Mouse (Mus musculus) ovary, postnatal 14 days (tissue): ENCODE measurements around the gene Atp6v1d.

Experiments
- DNase-seq: peaks from one replicate; pipeline ENCODE4 v3.0.0; 2022; ENCODE audit warnings: low spot score

Atp6v1d gene

GRCm38 (mm10) chr12:78861496-78862253, at the start of gene Atp6v1d, which contains the start of gene Eif2s1:
Atp6v1d (minus strand) TSS chr12:78861638.
Eif2s1 (plus strand) TSS chr12:78861819.
- peak; percentile 96 for DNase-seq

GRCm38 (mm10) chr12:78910684-78911461, 49.4 kb upstream of the Atp6v1d start:
- DNase-seq: no peak

- no peak for DNase-seq
Measured at GRCm38 (mm10) chr12:78908081-78908605, 46.7 kb upstream of the Atp6v1d start.

GRCm38 (mm10) chr12:78906707-78907162, 45.3 kb upstream of the Atp6v1d start, which contains the start of gene Plek2:
Plek2 (minus strand) TSS chr12:78906964.
- peak; percentile 69 for DNase-seq

- no peak for DNase-seq
Measured at GRCm38 (mm10) chr12:78904499-78904898, 43.1 kb upstream of the Atp6v1d start.

- no peak for DNase-seq
Measured at GRCm38 (mm10) chr12:78903313-78903712, 41.9 kb upstream of the Atp6v1d start.

- no peak for DNase-seq
Measured at GRCm38 (mm10) chr12:78901467-78901866, 40.0 kb upstream of the Atp6v1d start.

- no peak for DNase-seq
Measured at GRCm38 (mm10) chr12:78897861-78898260, 36.4 kb upstream of the Atp6v1d start.

GRCm38 (mm10) chr12:78891149-78891548, 29.7 kb upstream of the Atp6v1d start:
- no peak for DNase-seq

GRCm38 (mm10) chr12:78890062-78890461, 28.6 kb upstream of the Atp6v1d start:
- no peak for DNase-seq

- DNase-seq: no peak
Measured at GRCm38 (mm10) chr12:78874581-78874980, 13.1 kb upstream of the Atp6v1d start.

GRCm38 (mm10) chr12:78868115-78868514, 6.7 kb upstream of the Atp6v1d start:
- DNase-seq: no peak

- DNase-seq: no peak
Measured at GRCm38 (mm10) chr12:78865434-78865833, 4.0 kb upstream of the Atp6v1d start.

GRCm38 (mm10) chr12:78862254-78862730, 854 bp upstream of the Atp6v1d start:
- DNase-seq: no peak

- DNase-seq: no peak
Measured at GRCm38 (mm10) chr12:78860921-78861495, 430 bp downstream of the Atp6v1d start.

- DNase-seq: no peak
Measured at GRCm38 (mm10) chr12:78848246-78848645, 13.2 kb downstream of the Atp6v1d start.

- no peak for DNase-seq
Measured at GRCm38 (mm10) chr12:78842429-78842828, 19.0 kb downstream of the Atp6v1d start.

- DNase-seq: no peak
Measured at GRCm38 (mm10) chr12:78839906-78840305, 21.5 kb downstream of the Atp6v1d start.

- DNase-seq: no peak
Measured at GRCm38 (mm10) chr12:78834496-78834895, 26.9 kb downstream of the Atp6v1d start.

GRCm38 (mm10) chr12:78814437-78814836, 47.0 kb downstream of the Atp6v1d start:
- DNase-seq: no peak

GRCm38 (mm10) chr12:78801836-78802235, 59.6 kb downstream of the Atp6v1d start:
- DNase-seq: no peak

- no peak for DNase-seq
Measured at GRCm38 (mm10) chr12:78800036-78800435, 61.4 kb downstream of the Atp6v1d start.
